Mouse (Mus musculus) ES-E14 (cell line): ENCODE data around the gene Gpr161. TPM values are rescaled to one million over a fixed set of nuclear protein-coding genes. Genes with fewer than 3 reads are reported as not detected.

Source experiments
- DNase-seq: peaks from one replicate; pipeline ENCODE4 v3.0.0-alpha.2; 2013; ENCODE audit warnings: low read depth, low spot score
- H3K27ac ChIP-seq: 2 replicates; pipeline ENCODE4 v1.5.1; 2012; ENCODE audit warnings: low read depth, mild to moderate bottlenecking, low read length, moderate library complexity, mixed read lengths; ENCODE audit not compliant: poor library complexity, insufficient read depth, severe bottlenecking
- H3K36me3 ChIP-seq: 2 replicates; pipeline ENCODE4 v1.6.1; 2012; ENCODE audit warnings: mild to moderate bottlenecking, low read length, moderate library complexity, mixed read lengths; ENCODE audit not compliant: control insufficient read depth, poor library complexity, insufficient read depth, severe bottlenecking
- H3K4me1 ChIP-seq, 2 experiments: fragments of 150-350 bp in 1 of 2; sonication (generic) in 1 of 2; 2 replicates each; pipeline ENCODE4 v1.6.1; 2012; ENCODE audit warnings: low read length in 2 of 2, mild to moderate bottlenecking in 1 of 2, mixed read lengths in 1 of 2; ENCODE audit not compliant: control insufficient read depth in 2 of 2, insufficient read depth in 2 of 2, poor library complexity in 1 of 2
- H3K4me3 ChIP-seq, 2 experiments: fragments of 150-350 bp in 1 of 2; sonication (generic) in 1 of 2; 2 replicates each; pipeline ENCODE4 v1.5.1; 2012; ENCODE audit warnings: low read length in 2 of 2, low read depth in 1 of 2, mild to moderate bottlenecking in 1 of 2, mixed read lengths in 1 of 2; ENCODE audit not compliant: insufficient read depth in 1 of 2, poor library complexity in 1 of 2, severe bottlenecking in 1 of 2
- H3K9ac ChIP-seq: 2 replicates; pipeline ENCODE4 v1.6.1; 2012; ENCODE audit warnings: low read depth, mild to moderate bottlenecking, low read length, mixed read lengths; ENCODE audit not compliant: poor library complexity, insufficient read depth, severe bottlenecking
- H3K9me3 ChIP-seq: fragments of 150-350 bp; sonication (generic); 2 replicates; pipeline ENCODE4 v1.6.1; 2012; ENCODE audit warnings: low read depth, mild to moderate bottlenecking, low read length; ENCODE audit not compliant: control insufficient read depth, insufficient read depth
- CHD2 ChIP-seq: IDR thresholded peaks from 2 replicates; pipeline ENCODE4 v1.6.1; 2014; ENCODE audit warnings: mild to moderate bottlenecking, low read depth, low read length, inconsistent platforms
- HCFC1 ChIP-seq: IDR thresholded peaks from 2 replicates; pipeline ENCODE4 v1.6.1; 2012; ENCODE audit warnings: low read length, inconsistent platforms, borderline replicate concordance; ENCODE audit not compliant: insufficient read depth
- MAFK ChIP-seq: IDR thresholded peaks from 2 replicates; pipeline ENCODE4 v1.6.1; 2014; ENCODE audit warnings: mild to moderate bottlenecking, low read depth, low read length, inconsistent platforms; ENCODE audit not compliant: insufficient read depth
- ZC3H11A ChIP-seq: IDR thresholded peaks from 2 replicates; pipeline ENCODE4 v1.6.1; 2012; ENCODE audit warnings: low read depth, mild to moderate bottlenecking, inconsistent platforms, low read length, borderline replicate concordance
- ZNF384 ChIP-seq: IDR thresholded peaks from 2 replicates; pipeline ENCODE4 v1.6.1; 2012; ENCODE audit warnings: low read depth, low read length, inconsistent platforms
- in situ Hi-C, 2 experiments: fragments of 600-800 bp; cut with MboI; formaldehyde crosslinking; loops; one replicate each; pipeline ENCODE4 v1.15.1; 2025; ENCODE audit warnings: low sequenced_read_pairs in 2 of 2, inconsistent platforms in 1 of 2; ENCODE audit not compliant: unreplicated experiment in 2 of 2
- total RNA-seq: library from RNA; depleted of rRNA; stranded (reverse); fragments of 300-350 nt; gene quantifications from 2 replicates; pipeline ENCODE4 v1.2.3, GENCODE M21; 2012

Gpr161 gene
- total RNA-seq, 1 experiment = 3.3 TPM

- no peaks in the 10 kb centered on the region for H3K36me3 ChIP-seq
- H3K9ac ChIP-seq = no peak overlapping the region
- H3K4me1 ChIP-seq = no peaks in the 10 kb centered on the region
- no peak for DNase-seq
- H3K27ac ChIP-seq = no peak overlapping the region
- TF ChIP-seq MAFK (no peak), CHD2 (no peak), HCFC1 (no peak), ZNF384 (no peak), ZC3H11A (no peak)
- in situ Hi-C loops = no loop called here
- no peaks in the 10 kb centered on the region for H3K9me3 ChIP-seq
- no peak overlapping the region for H3K4me3 ChIP-seq
Measured at GRCm38 (mm10) chr1:165303209-165303608, 7.6 kb downstream of the Gpr161 start.

DNA sequence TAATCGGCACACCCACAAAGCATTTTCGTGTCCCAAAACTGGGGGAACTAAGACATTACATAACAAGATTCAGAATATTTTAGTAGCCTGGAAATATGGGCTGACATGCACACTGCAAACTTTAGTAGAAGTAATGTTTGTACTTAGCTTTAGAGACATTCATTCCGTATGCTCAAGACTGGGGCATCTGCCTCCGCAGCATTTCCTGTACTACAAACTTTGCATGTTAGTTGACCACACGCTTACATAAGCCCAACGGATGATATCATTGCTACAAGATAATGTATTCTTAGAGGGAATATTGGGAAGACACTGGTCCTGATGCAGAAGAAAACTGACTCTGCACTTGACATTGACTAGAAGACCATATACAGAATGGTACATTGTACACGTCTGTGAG, 8.8 kb downstream of the Gpr161 start:
- DNase-seq = no peak
- Histone ChIP-seq H3K9ac (no peak overlapping the region), H3K36me3 (no peaks in the 10 kb centered on the region), H3K4me1 (no peaks in the 10 kb centered on the region), H3K4me3 (no peak overlapping the region), H3K27ac (no peak overlapping the region), H3K9me3 (no peaks in the 10 kb centered on the region)
- TF ChIP-seq MAFK = no peak
- no peak for TF ChIP-seq ZC3H11A
- TF ChIP-seq CHD2 = no peak
- no peak for TF ChIP-seq HCFC1
- TF ChIP-seq ZNF384 = no peak
- in situ Hi-C loops = no loop called here

- H3K9me3 ChIP-seq = no peaks in the 10 kb centered on the region
- H3K4me1 ChIP-seq = no peaks in the 10 kb centered on the region; a peak in 1 of 4 replicates
- in situ Hi-C loops = no loop called here
- H3K9ac ChIP-seq = no peak overlapping the region
- no peaks in the 10 kb centered on the region; the same call in 1 of the 2 replicates for H3K36me3 ChIP-seq
- H3K4me3 ChIP-seq = no peak overlapping the region
- no peak for TF ChIP-seq ZC3H11A
- DNase-seq = no peak
- no peak overlapping the region for H3K27ac ChIP-seq
Measured at GRCm38 (mm10) chr1:165308180-165308579, 12.6 kb downstream of the Gpr161 start.

GRCm38 (mm10) chr1:165316361-165316760, 20.8 kb downstream of the Gpr161 start:
- no peaks in the 10 kb centered on the region for H3K9me3 ChIP-seq
- H3K36me3 ChIP-seq = no peaks in the 10 kb centered on the region
- TF ChIP-seq ZC3H11A (no peak), HCFC1 (no peak), MAFK (no peak), ZNF384 (no peak), CHD2 (no peak)
- peaks cover 0 to 2% of the 10 kb centered on the region in 2 experiments; a peak in 2 of 4 replicates for H3K4me1 ChIP-seq
- DNase-seq = no peak
- H3K4me3 ChIP-seq = no peak overlapping the region
- H3K27ac ChIP-seq = no peak overlapping the region
- in situ Hi-C loops = no loop called here
- no peak overlapping the region for H3K9ac ChIP-seq
